Mouse (Mus musculus): ENCODE data around the gene Spint2.

DNA sequence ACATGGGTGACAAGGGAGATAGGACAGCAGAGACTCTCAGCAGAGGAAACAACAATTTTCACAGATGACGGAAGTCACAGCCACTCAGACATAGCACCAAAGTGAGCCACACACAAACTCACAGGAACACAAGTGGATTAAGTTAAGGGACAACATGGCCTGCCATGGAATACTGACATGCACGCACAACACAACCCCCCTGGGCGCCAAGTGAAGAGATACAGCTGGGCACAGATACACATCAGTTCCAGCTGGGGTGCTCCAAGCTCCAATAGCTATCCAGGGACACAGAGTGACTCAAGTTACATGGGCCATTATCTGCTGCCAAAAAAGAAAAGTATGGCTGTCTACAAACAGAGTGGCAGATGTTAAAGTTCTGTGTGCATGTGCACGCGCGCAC lies 8.1 kb upstream of the Spint2 start:
- no peak for TF ChIP-seq POLR2A (IDR thresholded peaks at IDR 0.05; ENCODE audit: borderline replicate concordance, control insufficient read depth, low read depth, low read length)
- no peak for TF ChIP-seq CTCF (IDR thresholded peaks at IDR 0.05; ENCODE audit: control insufficient read depth, insufficient read depth, low read length)

Data from bone marrow, adult 2 months (tissue).